Mouse (Mus musculus) fibroblast of lung, adult 2 months (primary cell): ENCODE measurements at regions not wholly inside any gene's neighbourhood (a gene's known extent, or its start where the extent isn't known, plus 50 kb on each side); places are given as distances from the start of the nearest gene placed in this dataset.
"Not testable (repeated sequence)": the region's sequence is repeated elsewhere in the genome, so short reads cannot be mapped to it uniquely, and the experiment has no call there.

Experiments used
- DNase-seq: peaks from one replicate; pipeline ENCODE4 v3.0.0-alpha.2; 2011; ENCODE audit warnings: low read depth

DNA sequence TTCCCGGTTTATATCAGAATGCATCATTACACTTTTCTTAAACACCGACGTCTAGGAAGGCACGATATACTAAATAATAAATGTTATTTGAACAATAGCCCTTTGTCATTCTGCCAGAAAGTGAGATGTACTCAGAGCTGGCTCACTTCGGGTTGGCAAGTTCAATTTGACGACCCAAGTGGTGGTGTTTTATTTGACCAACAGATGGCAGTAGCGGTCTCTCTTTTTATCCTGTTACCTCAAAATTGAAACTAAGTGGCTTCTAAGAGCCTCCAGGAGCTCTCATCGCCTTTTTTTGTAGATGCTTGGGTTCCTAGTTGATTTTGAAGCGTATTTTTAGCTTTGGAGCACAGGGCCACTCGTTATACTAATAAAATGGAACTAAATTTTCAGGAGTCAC lies 66.7 kb upstream of the Chmp2b start:
- DNase-seq: peak; percentile 75

DNA sequence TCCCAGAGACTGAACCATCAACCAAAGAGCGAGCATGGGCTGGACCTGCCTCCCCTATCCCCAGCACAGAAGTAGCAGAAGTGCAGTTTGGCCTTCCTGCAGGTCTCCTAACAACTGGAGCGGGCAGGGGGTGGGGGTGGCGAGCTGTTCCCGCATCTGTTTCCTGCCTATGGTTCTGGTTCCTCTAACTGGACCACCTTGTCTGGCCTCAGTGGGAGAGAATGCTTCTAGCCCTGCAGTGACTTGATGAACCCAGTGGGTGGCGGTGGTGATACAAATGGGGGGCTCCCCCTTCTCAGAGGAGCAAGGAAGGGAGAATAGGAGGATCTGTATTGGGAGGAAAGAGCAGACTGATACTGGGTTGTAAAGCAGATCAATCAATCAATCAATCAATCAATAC lies 69.2 kb upstream of the Chmp2b start:
- no peak for DNase-seq

DNA sequence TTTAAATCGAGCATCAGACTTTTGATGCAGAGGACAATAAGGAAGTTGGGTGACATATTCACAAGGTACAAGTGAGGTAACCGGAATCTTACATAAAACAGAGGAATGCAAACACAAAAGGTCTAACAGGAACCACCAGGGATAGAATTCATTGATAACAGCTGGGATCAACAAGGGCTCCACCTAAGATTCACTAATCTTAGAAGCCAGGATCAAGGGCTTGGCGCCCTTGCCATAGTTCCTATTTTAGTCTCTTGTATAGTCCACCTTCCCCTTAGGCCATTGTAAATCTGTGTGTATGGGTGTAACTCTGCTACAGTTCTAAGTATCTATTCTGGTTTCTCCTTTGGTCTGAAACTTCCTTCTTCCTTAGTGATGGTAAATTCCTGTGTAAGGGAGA lies 84.2 kb upstream of the Chmp2b start:
- not testable (repeated sequence) for DNase-seq

DNA sequence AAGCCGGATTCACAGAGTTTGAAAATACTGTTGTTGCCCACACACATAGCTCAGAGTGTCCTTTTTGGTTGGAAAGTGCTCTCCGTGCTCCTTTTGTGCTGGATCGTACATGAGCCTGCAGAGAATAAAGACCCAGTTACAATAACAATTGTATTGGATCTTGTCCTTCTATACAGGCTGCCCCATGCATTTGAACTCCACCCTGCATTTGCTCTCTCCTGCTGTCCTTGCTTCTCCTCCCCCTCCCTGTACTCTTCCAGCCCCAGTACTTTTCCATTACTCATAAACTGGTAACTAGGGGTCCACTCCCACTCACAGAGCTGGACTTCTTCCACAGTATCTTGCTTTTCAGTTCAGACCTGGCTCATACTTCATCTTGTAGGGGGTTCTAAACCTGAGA lies 86.5 kb upstream of the Chmp2b start:
- DNase-seq: no peak

DNA sequence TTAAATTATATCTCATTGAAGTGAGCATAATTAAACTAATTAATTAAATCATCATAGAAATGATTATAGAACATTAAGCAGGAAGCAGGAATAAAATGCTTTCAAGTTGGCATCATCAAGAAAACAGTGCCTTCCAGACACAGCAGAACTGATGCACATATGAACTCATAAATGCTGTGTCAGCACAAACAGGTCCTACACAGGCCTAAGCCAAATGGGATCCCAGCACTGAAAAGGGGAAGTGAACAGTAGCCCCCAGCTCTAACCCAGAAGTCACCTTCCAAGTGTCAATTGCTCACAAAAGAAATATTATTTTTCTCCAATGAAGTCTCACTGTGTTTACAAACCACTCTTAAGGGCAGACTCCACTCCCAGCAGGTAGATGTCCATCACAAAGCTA lies 93.0 kb upstream of the Chmp2b start:
- DNase-seq: no peak

DNA sequence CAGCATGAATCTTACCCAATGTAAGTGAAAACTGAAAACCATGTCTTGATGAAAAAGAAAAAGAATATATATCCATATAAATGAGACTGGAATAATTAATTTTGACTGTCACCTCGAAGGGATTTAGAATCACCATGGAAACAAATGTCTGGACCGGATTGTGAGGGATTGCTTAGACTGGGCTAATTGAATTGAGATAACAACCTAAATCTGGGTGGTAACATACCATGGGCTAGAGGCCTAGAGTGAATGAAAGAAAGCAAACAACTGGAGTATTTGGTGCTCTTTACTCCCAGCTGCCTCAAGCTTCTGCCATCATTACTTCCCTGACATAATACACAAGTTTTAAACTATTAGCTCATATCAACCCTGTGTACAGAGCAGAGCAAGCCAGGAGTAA lies 95.3 kb upstream of the Chmp2b start:
- no peak for DNase-seq

DNA sequence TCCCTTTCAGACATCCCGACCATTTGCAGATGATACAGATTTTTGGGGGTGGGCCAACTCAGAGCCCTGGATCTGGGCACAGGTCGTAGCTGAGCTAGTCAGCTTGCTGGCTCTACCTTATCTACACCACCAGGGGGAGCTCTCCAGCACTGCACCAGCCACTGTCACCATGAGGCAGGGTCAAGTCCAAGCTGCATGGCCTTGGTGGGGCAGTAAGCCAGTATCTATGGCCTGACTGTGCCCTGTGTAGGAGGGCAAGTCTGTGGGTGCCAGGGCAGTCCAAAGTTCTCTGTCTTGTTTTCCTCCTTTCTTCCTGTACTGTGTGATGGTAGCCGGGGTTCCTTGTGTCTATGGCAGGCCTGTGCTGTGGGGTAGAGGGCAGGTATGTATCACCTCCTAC lies 102.3 kb upstream of the Chmp2b start:
- no peak for DNase-seq

DNA sequence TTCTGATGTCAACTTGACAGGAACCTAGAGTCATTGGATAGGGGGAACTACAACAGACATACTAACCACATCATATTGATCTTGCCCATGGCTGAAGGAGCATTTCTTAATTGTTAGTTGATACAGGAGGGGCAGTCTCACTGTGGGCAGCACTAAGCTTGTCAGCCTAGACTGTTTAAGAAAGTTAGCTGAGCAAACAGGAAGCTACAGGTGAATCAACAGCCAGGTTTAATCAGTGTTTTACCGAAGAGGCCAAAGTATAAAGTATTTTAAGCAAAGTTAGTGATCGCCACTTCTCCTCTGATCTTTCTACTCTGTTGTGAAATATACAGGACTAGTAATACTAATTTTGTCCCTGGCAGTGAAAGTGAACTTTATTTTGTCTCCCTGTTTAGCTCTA lies 109.6 kb upstream of the Chmp2b start:
- no peak for DNase-seq

DNA sequence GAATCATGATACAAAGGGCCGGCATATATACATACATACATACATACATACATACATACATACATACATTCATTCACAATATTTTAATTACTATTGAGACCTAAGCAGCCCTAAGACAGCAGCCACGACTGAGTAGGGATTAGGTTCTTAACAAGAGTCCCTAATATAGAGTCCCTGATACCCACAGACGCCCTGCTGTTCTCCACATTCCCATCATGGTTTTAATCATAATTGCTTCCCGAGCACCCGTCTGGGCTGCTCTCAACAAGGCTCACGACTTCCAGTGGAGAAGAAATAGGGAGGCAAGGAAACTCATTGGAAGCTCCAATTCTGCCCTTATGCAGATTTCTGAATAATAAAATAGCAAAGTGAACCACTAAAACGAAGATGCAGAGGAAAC lies 120.6 kb upstream of the Chmp2b start:
- no peak for DNase-seq

DNA sequence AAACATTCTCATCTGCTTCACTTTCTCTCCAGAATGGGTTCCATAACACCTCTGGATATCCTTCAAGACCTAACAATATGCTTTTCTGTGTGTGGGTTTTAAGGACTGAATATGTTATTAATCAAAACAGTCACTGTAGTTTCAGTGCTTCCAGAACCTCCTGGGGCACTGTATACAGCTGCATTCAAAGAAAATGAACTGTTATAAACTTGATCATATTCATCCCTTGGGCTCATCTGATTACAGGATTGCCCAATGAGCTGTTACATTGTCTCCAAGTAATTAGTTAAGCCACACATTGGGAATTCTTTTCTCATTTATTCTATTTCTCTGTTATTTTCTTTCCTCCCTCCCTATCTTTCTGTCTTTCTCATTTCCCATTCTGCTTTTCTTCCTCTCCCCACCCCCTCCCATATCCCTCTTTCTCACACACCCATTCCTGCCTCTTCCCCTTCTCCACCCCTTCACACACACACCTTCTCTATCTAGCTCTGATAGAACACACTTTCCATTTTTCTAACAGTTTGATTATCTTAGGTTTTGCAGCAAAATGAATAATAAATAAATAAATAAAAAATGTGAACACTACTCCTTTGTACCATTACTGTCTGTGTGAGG lies 121.3 kb upstream of the Chmp2b start:
- DNase-seq: no peak

DNA sequence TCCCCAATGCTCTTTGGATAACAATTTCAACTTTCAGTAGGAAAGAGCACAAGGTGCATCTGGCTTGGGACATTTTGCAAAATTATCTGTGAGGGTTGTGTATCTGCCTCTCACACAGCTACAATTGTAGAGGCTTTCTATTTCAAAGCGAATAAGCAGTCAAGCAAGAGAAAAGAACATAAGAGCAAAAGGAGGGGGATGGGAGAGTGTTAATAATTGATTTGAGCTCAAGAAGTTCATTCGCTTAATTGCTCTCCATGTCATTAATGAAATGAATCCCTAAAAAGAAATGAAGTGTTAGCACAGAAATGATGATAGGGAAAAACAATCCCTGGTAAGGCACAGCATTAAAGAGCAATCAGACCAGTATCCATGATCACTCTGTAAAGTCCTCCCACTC lies 121.4 kb upstream of the Vgll3 start:
- no peak for DNase-seq

DNA sequence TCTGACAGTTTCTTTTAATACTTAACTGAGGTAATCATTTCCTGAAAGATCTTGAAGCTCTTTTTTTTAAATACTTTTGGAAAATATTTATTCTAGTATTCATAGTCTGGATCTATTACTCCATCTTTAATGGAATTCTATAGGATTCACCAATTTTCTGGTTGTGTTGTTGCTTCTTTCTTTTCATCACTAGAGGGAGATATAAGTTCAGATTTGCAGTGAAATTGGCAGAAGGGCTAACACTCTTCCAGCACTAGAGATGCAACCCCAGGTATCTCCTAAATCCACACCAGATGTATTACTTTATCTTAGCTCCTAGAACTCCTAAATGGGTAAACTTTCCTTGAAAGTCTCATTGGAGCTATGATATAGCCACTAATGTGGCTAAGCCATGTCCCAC lies 99.4 kb upstream of the Vgll3 start:
- no peak for DNase-seq

DNA sequence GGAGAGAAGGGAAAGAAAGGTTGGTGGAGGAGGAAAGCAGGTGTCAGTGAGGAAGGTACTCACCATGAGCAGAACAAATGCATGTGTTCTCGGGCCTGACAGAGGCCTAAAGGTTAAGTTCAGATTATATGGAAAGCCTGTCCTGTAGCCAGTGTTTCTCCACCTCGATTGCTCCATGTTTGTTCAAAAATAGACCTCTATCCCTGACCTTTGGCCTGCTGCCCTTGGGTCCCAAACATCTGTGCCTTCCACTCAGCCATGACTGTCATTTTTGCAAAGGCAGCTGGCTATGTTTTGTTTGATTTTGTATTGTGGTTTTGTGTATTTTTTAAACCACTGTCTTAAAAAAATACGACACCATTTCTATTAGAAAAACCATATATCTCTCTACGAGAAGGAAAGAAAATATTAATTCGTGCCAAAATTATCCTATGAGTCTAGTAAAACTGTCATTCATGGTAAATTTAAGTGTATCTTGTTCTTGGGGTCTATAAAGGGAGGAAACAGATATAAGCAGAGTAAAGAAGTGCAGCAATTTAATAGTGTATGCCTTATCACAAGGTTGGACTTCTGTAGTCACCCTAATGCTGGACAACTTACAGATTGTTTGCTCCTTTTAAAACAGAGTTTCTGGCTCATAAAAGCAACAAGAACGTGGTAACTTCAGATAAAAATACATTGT lies 96.1 kb upstream of the Vgll3 start:
- DNase-seq: no peak

DNA sequence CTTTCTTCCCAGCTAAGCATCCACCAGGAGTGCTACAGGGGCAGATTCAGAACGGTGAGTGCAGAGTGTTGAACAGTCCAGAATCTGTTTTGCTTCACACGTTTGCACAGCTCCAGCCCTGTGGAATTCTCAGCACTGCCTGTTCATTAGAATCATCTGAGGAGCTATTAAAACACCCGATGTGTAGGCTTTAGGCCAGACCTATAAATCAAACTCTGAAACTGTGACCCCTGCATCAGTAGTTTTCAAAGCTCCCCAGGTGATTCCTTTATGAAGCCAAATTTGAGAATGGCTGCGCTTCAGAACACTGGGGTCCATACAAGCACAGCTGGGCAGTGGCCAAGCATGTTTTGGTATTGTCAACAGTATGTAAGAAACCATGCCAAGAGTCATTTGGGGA lies 94.1 kb upstream of the Vgll3 start:
- no peak for DNase-seq

DNA sequence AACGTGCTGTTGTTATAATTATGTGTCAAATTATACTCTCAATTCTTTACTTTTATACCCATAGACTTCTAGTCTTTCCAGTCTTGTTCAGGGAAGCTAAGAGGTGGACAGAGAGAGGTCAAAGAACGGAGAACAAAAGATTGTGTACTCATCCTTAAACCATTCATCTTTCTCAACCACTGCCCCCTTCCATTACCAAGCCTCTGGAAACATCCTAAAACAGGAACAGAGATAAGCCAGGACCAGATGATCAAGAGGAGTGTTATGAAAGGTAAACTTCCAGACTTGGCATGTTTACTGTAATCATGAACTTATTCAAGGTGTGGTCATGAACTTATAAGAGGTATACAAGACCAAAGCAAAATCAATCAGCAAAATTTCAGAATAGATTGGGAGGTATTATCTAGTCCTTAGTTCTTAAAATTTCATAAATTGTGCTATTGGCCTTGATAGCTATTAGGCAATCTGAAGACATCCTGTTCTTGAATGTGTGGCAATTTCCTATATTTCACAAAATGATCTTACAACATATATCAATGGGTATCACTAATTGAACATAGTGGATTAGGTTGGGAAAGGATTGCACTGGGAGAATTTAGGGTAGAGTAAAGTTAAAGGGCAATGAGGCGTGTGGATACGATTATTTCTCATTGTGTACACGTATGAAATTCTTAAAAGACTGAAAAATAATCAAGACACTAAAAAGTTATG lies 89.3 kb upstream of the Vgll3 start:
- DNase-seq: no peak

DNA sequence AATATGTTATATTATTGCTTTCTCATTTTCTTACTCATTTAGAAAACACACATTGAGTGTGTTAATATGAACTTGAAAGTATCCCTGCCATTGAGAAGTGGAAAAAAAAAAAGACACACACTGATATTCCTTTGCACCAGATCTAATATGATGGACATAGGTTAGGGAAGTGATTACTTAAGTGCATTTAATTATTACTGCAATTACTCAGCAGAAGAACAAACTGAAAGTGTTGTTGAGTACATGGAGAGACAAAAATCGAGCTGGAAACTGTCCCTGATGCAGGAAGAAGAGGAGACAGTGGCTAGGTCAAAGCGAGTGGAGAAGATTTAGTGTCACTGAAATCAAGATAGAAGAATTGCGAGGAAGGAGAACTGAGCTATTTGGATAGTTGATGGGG lies 88.8 kb upstream of the Vgll3 start:
- no peak for DNase-seq

DNA sequence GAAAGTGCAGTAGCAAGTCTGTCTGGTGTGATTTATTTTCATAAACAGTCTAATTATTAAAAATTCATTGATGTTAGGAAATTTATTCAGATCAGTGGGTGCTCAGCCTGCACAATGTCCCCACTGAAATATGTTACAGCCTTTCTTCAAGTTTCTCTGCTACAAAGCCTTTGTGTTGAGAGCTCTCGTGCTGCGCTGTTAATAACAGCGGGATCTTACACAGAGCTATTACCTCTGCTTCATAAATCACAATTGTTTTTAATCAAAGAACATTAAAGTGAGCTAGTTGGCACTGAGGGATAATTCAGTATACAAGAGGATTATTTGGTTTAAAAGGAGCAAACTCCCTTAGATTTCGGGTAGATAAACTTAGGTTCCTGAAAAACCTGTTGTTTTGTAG lies 85.7 kb upstream of the Vgll3 start:
- no peak for DNase-seq

DNA sequence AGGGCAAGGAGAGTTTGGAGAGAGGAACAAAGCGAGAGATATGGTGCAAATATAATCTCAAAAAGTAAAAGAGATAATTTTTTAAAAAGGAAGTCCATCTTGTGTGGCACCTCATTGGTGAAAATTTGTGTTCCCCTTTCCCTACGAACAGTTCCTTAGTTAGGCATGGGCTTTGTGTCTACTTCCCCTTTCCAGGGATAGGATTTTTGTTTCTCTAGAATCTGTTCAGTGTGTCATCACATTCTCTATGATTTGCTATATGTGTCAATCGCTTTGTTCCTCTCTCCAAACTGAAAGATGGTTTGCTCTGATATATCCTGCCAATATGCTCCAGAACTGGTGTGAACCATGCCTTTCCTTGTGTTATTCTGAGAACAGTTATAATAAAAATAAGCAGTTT lies 75.4 kb upstream of the Vgll3 start:
- no peak for DNase-seq

DNA sequence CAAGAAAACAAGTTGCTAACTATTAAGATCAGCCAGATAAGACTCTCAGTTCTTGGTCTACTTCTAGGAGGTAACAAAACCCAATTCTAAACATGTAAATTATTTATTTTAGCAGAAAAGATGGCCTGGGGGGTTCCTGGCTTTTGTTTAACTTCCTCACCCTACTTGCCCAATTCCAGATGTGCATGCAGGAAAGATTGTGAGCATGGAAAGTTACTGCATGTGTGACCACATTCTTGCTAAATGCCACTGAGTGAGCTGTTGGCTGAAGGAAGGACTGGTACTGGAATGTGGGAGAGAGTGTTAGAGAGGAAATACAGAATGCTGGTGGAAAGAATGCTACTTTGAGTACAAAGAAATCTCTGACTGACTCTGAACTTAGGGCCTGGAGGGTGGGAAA lies 72.1 kb upstream of the Vgll3 start:
- peak; percentile 31 for DNase-seq

DNA sequence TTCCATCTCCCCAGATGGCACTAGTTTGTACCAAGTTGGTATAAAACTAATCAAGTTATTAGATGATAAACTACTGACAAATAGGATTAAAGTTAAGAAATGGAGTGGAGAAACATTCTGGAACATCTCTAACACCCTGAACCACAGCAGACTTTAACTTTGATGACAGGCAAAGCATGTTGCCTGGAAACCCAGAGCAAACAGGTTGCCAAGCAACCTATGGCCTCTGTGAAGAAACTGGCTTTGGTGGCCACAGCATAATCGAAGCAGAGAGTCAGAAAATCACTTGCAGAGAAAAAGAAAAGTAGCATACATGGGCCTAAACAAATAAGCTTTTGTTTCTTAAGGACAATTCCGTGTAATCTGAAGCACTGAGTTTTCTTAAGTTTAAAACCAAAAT lies 59.4 kb upstream of the Vgll3 start:
- no peak for DNase-seq
